Mouse (Mus musculus) heart, postnatal 14 days (tissue): ENCODE measurements around the gene Kif9. TPM values are rescaled to one million over a fixed set of nuclear protein-coding genes. Genes with fewer than 3 reads are reported as not detected.

ENCODE experiments used
- DNase-seq, 2 experiments: peaks; one replicate each; pipeline ENCODE4 v3.0.0; 2021 to 2022
- intact Hi-C: fragments of 180-260 bp; cut with DNase I; formaldehyde crosslinking; loops from one replicate; pipeline ENCODE4 v1.15.1; 2025
- long read RNA-seq, 2 experiments: library from polyadenylated mRNA; stranded (forward); transcript quantifications; one replicate each; pipeline ENCODE4 v2.0.0; 2021
- total RNA-seq, 2 experiments: library from RNA; stranded (reverse); gene quantifications; 2 replicates each; pipeline ENCODE4 v1.2.3; 2021

The Kif9 gene
- under 1 TPM; 0.24 to 0.31 TPM for total RNA-seq
- long read RNA-seq, experiment 1, partial matches to known transcripts: 0 of 1 reads
- long read RNA-seq, experiment 1, other reads (novel, unspliced or antisense): 0 of 1 reads
- long read RNA-seq, experiment 2: 0 reads

- intact Hi-C loops: loop anchor here (2.0 kb wide), 1 partner anchor 56 kb away; the partner anchor contains the start of gene Setd2
- peak; percentile 97 for DNase-seq
Measured at GRCm38 (mm10) chr9:110476124-110477091, at the start of gene Kif9, which contains the start of gene Klhl18. Gene Kif9 (plus strand): TSS chr9:110476958. Gene Klhl18 (minus strand): TSS chr9:110476694.

GRCm38 (mm10) chr9:110431241-110431640 lies 45.5 kb upstream of the Kif9 start:
- DNase-seq: no peak
- intact Hi-C loops: no loop called here

- DNase-seq: no peak
- intact Hi-C loops: no loop called here
Measured at GRCm38 (mm10) chr9:110433045-110433444, 43.7 kb upstream of the Kif9 start.

- DNase-seq: no peak
- intact Hi-C loops: no loop called here
Measured at GRCm38 (mm10) chr9:110436041-110436440, 40.7 kb upstream of the Kif9 start.

- intact Hi-C loops: loop anchor here (10.0 kb wide), 2 partner anchors 95 to 345 kb away; partner anchors contain the start of gene Setd2
- no peak for DNase-seq
Measured at GRCm38 (mm10) chr9:110440049-110440448, 36.7 kb upstream of the Kif9 start.

GRCm38 (mm10) chr9:110440559-110440958 lies 36.2 kb upstream of the Kif9 start:
- DNase-seq: no peak
- intact Hi-C loops: loop anchor here (10.0 kb wide), 2 partner anchors 94 to 344 kb away; partner anchors contain the start of gene Setd2

GRCm38 (mm10) chr9:110448356-110448755 lies 28.4 kb upstream of the Kif9 start:
- no peak for DNase-seq

GRCm38 (mm10) chr9:110448857-110449617 lies 27.7 kb upstream of the Kif9 start:
- peak; percentile 67 to 80 for DNase-seq
- intact Hi-C loops: loop anchor here (5.0 to 10.0 kb wide), 4 partner anchors 86 to 336 kb away; partner anchors contain the start of gene Setd2

More at GRCm38 (mm10) chr9:110448356-110448755, 28.4 kb upstream of the Kif9 start:
- intact Hi-C loops: loop anchor here (5.0 to 10.0 kb wide), 4 partner anchors 86 to 336 kb away; partner anchors contain the start of gene Setd2

- DNase-seq: no peak
- intact Hi-C loops: no loop called here
Measured at GRCm38 (mm10) chr9:110452523-110452922, 24.2 kb upstream of the Kif9 start.

- intact Hi-C loops: no loop called here
- DNase-seq: no peak
Measured at GRCm38 (mm10) chr9:110457926-110458325, 18.8 kb upstream of the Kif9 start.

GRCm38 (mm10) chr9:110459145-110459727 lies 17.5 kb upstream of the Kif9 start:
- intact Hi-C loops: no loop called here
- no peak for DNase-seq

- intact Hi-C loops: no loop called here
- no peak for DNase-seq
Measured at GRCm38 (mm10) chr9:110460884-110461815, 15.6 kb upstream of the Kif9 start.

GRCm38 (mm10) chr9:110462321-110462720 lies 14.4 kb upstream of the Kif9 start:
- DNase-seq: no peak
- intact Hi-C loops: no loop called here

GRCm38 (mm10) chr9:110463983-110464591 lies 12.7 kb upstream of the Kif9 start:
- DNase-seq: no peak
- intact Hi-C loops: no loop called here

GRCm38 (mm10) chr9:110465336-110465735 lies 11.4 kb upstream of the Kif9 start:
- intact Hi-C loops: loop anchor here (5.0 kb wide), 1 partner anchor 53 kb away; no protein-coding TSS in a partner anchor
- no peak for DNase-seq

- intact Hi-C loops: loop anchor here (5.0 kb wide), 1 partner anchor 54 kb away; no protein-coding TSS in a partner anchor
- DNase-seq: peak in 1 of 2 experiments; percentile 25
Measured at GRCm38 (mm10) chr9:110466179-110466578, 10.6 kb upstream of the Kif9 start.

- DNase-seq: no peak
- intact Hi-C loops: loop anchor here (2.0 kb wide), 1 partner anchor 55 kb away; the partner anchor contains the start of gene Setd2
Measured at GRCm38 (mm10) chr9:110477951-110478350, 1.2 kb downstream of the Kif9 start.

- intact Hi-C loops: no loop called here
- no peak for DNase-seq
Measured at GRCm38 (mm10) chr9:110478639-110479038, 1.9 kb downstream of the Kif9 start.
